8 mouse cellular contexts compared by ENCODE assay signal in genomic region chr2:93849505-93850089, GRCm38 (mm10). TPM values are rescaled to one million over a fixed set of nuclear protein-coding genes. Genes with fewer than 3 reads are reported as not detected.
DNase-seq lines count a peak whose midpoint lies in the region; ATAC-seq and TF ChIP-seq lines count a peak whose summit lies in the region.

Accs (minus strand) TSS chr2:93849943.

- H3K4me3 ChIP-seq in heart, embryonic 15.5 days = peak within 1 kb of the TSS; percentile 62
- peak within 1 kb of the TSS; percentile 62 to 84 for H3K4me3 ChIP-seq in liver, embryonic 14.5 days (ENCODE audit: insufficient read depth in 1 of 2, low read depth in 2 of 2, low read length in 2 of 2)
- H3K4me3 ChIP-seq in stomach, embryonic 15.5 days (replicated peaks) = peak within 1 kb of the TSS; percentile 61

- peak; percentile 80 for ATAC-seq in heart, embryonic 15.5 days (replicated peaks; ENCODE audit: insufficient number of reproducible peaks, insufficient read depth, low FRiP score, low read depth)
- ATAC-seq in liver, embryonic 14.5 days (ENCODE audit: insufficient read depth) = peak; percentile 80
- ATAC-seq in stomach, embryonic 15.5 days (ENCODE audit: insufficient read depth, low FRiP score, low read depth) = peak; percentile 78

- peak; percentile 38 to 42 for DNase-seq in CD8-positive naive resting alpha-beta T cell, adult 2 months (ENCODE audit: low read depth in 2 of 2, low spot score in 2 of 2)
- DNase-seq in c-Kit-positive CD71-negative TER-119-negative erythroid progenitor cells, embryonic 14.5 days (ENCODE audit: low read depth) = peak; percentile 68
- peak; percentile 59 for DNase-seq in fibroblast of lung, adult 2 months (ENCODE audit: low read depth)
- peak; percentile 87 for DNase-seq in kidney, postnatal 14 days
- peak; percentile 58 to 63 (median 58) for DNase-seq in liver, embryonic 14.5 days (ENCODE audit: low read depth in 3 of 3, low spot score in 3 of 3)
- DNase-seq in neural tube, embryonic 10.5 days (ENCODE audit: extremely low spot score, low spot score) = peak; percentile 83

- under 1% methylated on average over 28 of the region's 28 CpGs for WGBS in heart, embryonic 15.5 days
- WGBS in liver, embryonic 14.5 days (ENCODE audit: insufficient replicate concordance) = under 1% methylated on average over 28 of the region's 28 CpGs
- WGBS in stomach, embryonic 15.5 days = under 1% methylated on average over 28 of the region's 28 CpGs

- H3K9ac ChIP-seq in heart, embryonic 15.5 days = peak within 1 kb of the TSS; percentile 72
- H3K9ac ChIP-seq in liver, embryonic 14.5 days (replicated peaks) = peak within 1 kb of the TSS; percentile 59
- peak within 1 kb of the TSS; percentile 51; the same call in 1 of the 2 replicates for H3K9ac ChIP-seq in stomach, embryonic 15.5 days

- peak; percentile 46; the same call in 1 of the 2 replicates for TF ChIP-seq CTCF in liver, embryonic 14.5 days (IDR thresholded peaks at IDR 0.05; ENCODE audit: low read depth)

- peak within 1 kb of the TSS; percentile 82 for H3K27ac ChIP-seq in heart, embryonic 15.5 days
- no peak within 1 kb of the TSS for H3K27ac ChIP-seq in liver, embryonic 14.5 days
- peak within 1 kb of the TSS; percentile 92 for H3K27ac ChIP-seq in stomach, embryonic 15.5 days

- H3K9me3 ChIP-seq in heart, embryonic 15.5 days (replicated peaks) = no peaks in the 10 kb centered on the region
- no peaks in the 10 kb centered on the region for H3K9me3 ChIP-seq in liver, embryonic 14.5 days (ENCODE audit: control insufficient read depth, low read length)
- no peaks in the 10 kb centered on the region for H3K9me3 ChIP-seq in stomach, embryonic 15.5 days

- no peak for TF ChIP-seq EP300 in liver, embryonic 14.5 days (IDR thresholded peaks at IDR 0.05; ENCODE audit: low read depth)

- H3K36me3 ChIP-seq in heart, embryonic 15.5 days = peaks cover 6% of the 10 kb centered on the region
- H3K36me3 ChIP-seq in liver, embryonic 14.5 days (replicated peaks; ENCODE audit: control insufficient read depth, insufficient read depth, low read depth) = no peaks in the 10 kb centered on the region
- H3K36me3 ChIP-seq in stomach, embryonic 15.5 days = no peaks in the 10 kb centered on the region

- peaks cover 9% of the 10 kb centered on the region for H3K4me1 ChIP-seq in heart, embryonic 15.5 days (replicated peaks)
- H3K4me1 ChIP-seq in liver, embryonic 14.5 days (replicated peaks; ENCODE audit: control insufficient read depth in 2 of 2, insufficient read depth in 2 of 2, low read length in 1 of 2) = peaks cover 0 to 4% of the 10 kb centered on the region in 2 experiments; a peak in 3 of 4 replicates
- peaks cover 9% of the 10 kb centered on the region; the same call in 1 of the 2 replicates for H3K4me1 ChIP-seq in stomach, embryonic 15.5 days

- no peaks in the 10 kb centered on the region for H3K27me3 ChIP-seq in heart, embryonic 15.5 days
- H3K27me3 ChIP-seq in liver, embryonic 14.5 days (ENCODE audit: control insufficient read depth, insufficient read depth, low read length) = no peaks in the 10 kb centered on the region
- H3K27me3 ChIP-seq in stomach, embryonic 15.5 days (replicated peaks) = no peaks in the 10 kb centered on the region

- peak within 1 kb of the TSS; percentile 69 for H3K4me2 ChIP-seq in heart, embryonic 15.5 days
- peak within 1 kb of the TSS; percentile 81 for H3K4me2 ChIP-seq in liver, embryonic 14.5 days (ENCODE audit: low read depth)
- peak within 1 kb of the TSS; percentile 73 for H3K4me2 ChIP-seq in stomach, embryonic 15.5 days

RNA-seq across cellular contexts. Expression of gene Accs, which starts in this region (rescaled TPM):
- 5.5 and 5.9 TPM in 2 replicates for polyA plus RNA-seq in heart, embryonic 15.5 days (2015; fragmentation: Nextera tagmentation; extraction: Ambion mirVana)
- 1.5 and 1.9 TPM in 2 replicates for polyA plus RNA-seq in liver, embryonic 14.5 days (2012; rRNA removed)
- 0.88 and 1.4 TPM in 2 replicates for polyA plus RNA-seq in liver, embryonic 14.5 days (2014; fragmentation: Nextera tagmentation; extraction: Ambion mirVana)
- polyA plus RNA-seq in stomach, embryonic 15.5 days (2015; fragmentation: Nextera tagmentation; extraction: Ambion mirVana) = 5.3 and 7.4 TPM in 2 replicates
